Mouse (Mus musculus): ENCODE measurements around the gene Cntd1. TPM values are rescaled to one million over a fixed set of nuclear protein-coding genes. Genes with fewer than 3 reads are reported as not detected.

The Cntd1 gene
- polyA plus RNA-seq, 1 experiment, result 0.05 TPM

DNA sequence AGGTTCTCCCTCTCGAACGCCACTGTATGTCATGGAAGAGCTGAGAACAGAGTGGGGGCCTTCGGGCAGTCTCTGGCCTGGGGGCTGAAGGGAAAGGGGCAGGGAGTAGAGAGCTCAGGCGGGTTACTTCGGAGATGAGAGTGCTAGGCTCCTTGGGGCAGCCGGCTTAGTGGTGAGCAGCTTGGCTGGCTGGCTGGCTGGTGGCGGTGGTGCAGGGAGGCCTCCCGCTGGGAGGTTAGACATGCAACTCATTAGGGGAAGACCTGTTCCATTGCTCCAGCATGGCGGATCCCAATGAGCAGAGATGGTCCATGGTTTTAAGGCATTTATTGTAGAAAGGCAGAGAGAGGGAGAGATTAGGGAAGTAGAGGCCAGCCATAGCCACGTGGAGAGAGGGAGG is 55.2 kb downstream of the Cntd1 start:
- Histone ChIP-seq H3ac (ENCODE audit: control insufficient read depth, insufficient read length, low read depth) (no peak overlapping the region), H3K79me3 (ENCODE audit: low read depth) (no peaks in the 10 kb centered on the region), H3K79me2 (ENCODE audit: control insufficient read depth, insufficient read depth) (no peaks in the 10 kb centered on the region), H3K36me3 (ENCODE audit: control insufficient read depth, insufficient read depth) (no peaks in the 10 kb centered on the region), H3K27me3 (ENCODE audit: control insufficient read depth, insufficient read depth, insufficient read length) (no peaks in the 10 kb centered on the region), H3K4me3 (ENCODE audit: insufficient read depth, poor library complexity, severe bottlenecking) (no peak overlapping the region)
- TF ChIP-seq MYOG (IDR thresholded peaks at IDR 0.05; ENCODE audit: control insufficient read depth, extremely low read depth, insufficient read length) (no peak), CTCF (IDR thresholded peaks at IDR 0.05; ENCODE audit: control insufficient read depth, insufficient read depth, insufficient read length) (no peak), MAX (IDR thresholded peaks at IDR 0.05) (no peak), USF1 (IDR thresholded peaks at IDR 0.05; ENCODE audit: low read depth) (no peak), MYOD1 (IDR thresholded peaks at IDR 0.05; ENCODE audit: control insufficient read depth, insufficient read length, low read depth) (no peak), FOSL1 (IDR thresholded peaks at IDR 0.05; ENCODE audit: insufficient read depth, low read length, poor library complexity, severe bottlenecking) (no peak), CEBPB (IDR thresholded peaks at IDR 0.05; ENCODE audit: low read depth) (no peak)

DNA sequence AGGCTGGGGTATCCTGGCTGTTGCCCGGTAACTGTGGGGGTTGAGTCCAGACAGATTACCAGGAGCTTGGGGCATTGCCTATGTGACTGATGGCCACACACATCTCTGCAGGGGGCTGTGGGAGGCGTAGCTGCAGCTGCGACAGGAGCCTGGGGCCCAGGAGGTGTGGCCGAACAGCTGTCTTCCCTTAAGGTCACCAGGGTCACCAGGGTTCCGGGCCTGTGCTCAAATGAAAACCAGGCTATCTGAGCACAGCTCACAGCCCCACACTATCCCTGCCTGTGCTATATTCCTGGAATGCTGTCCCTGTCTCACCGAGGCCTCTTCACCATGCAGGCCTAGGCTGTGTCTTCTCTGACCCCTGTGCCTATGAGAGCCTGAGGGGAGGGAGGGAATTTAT is 55.7 kb downstream of the Cntd1 start:
- Histone ChIP-seq H3K4me3 (ENCODE audit: insufficient read depth, poor library complexity, severe bottlenecking) (no peak overlapping the region), H3K36me3 (ENCODE audit: control insufficient read depth, insufficient read depth) (no peaks in the 10 kb centered on the region), H3K79me3 (ENCODE audit: low read depth) (no peaks in the 10 kb centered on the region), H3ac (ENCODE audit: control insufficient read depth, insufficient read length, low read depth) (no peak overlapping the region), H3K27me3 (ENCODE audit: control insufficient read depth, insufficient read depth, insufficient read length) (no peaks in the 10 kb centered on the region), H3K79me2 (ENCODE audit: control insufficient read depth, insufficient read depth) (no peaks in the 10 kb centered on the region)
- no peak for TF ChIP-seq MYOG (IDR thresholded peaks at IDR 0.05; ENCODE audit: control insufficient read depth, extremely low read depth, insufficient read length)
- no peak for TF ChIP-seq MYOD1 (IDR thresholded peaks at IDR 0.05; ENCODE audit: control insufficient read depth, insufficient read length, low read depth)
- no peak for TF ChIP-seq CEBPB (IDR thresholded peaks at IDR 0.05; ENCODE audit: low read depth)
- no peak for TF ChIP-seq MAX (IDR thresholded peaks at IDR 0.05)
- TF ChIP-seq CTCF (IDR thresholded peaks at IDR 0.05; ENCODE audit: control insufficient read depth, insufficient read depth, insufficient read length), result no peak
- TF ChIP-seq USF1 (IDR thresholded peaks at IDR 0.05; ENCODE audit: low read depth), result no peak

DNA sequence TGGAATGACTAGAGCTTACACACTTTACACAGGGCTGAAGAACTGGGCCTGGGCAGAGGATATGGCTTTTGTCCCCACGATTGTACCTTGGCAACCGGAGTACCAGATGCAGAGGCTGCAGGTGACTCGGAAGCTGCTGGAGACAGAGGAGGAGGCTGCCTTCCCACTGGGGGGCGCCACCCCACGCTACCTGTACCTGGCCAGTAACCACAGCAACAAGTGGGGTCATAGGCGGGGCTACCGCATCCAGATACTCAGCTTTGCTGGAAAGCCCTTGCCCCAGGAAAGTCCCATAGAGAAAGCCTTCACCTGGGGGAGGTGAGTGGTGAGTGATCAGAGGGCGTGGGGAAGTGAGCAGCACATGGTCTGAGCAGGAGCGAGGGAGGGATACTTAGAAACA is 56.9 kb downstream of the Cntd1 start:
- Histone ChIP-seq H3K79me3 (ENCODE audit: low read depth) (no peaks in the 10 kb centered on the region), H3K36me3 (ENCODE audit: control insufficient read depth, insufficient read depth) (no peaks in the 10 kb centered on the region), H3K27me3 (ENCODE audit: control insufficient read depth, insufficient read depth, insufficient read length) (no peaks in the 10 kb centered on the region), H3ac (ENCODE audit: control insufficient read depth, insufficient read length, low read depth) (no peak overlapping the region), H3K79me2 (ENCODE audit: control insufficient read depth, insufficient read depth) (no peaks in the 10 kb centered on the region), H3K4me3 (ENCODE audit: insufficient read depth, poor library complexity, severe bottlenecking) (no peak overlapping the region)
- TF ChIP-seq MYOD1 (IDR thresholded peaks at IDR 0.05; ENCODE audit: control insufficient read depth, insufficient read length, low read depth) (no peak), USF1 (IDR thresholded peaks at IDR 0.05; ENCODE audit: low read depth) (no peak), FOSL1 (IDR thresholded peaks at IDR 0.05; ENCODE audit: insufficient read depth, low read length, poor library complexity, severe bottlenecking) (no peak), MYOG (IDR thresholded peaks at IDR 0.05; ENCODE audit: control insufficient read depth, extremely low read depth, insufficient read length) (no peak), CEBPB (IDR thresholded peaks at IDR 0.05; ENCODE audit: low read depth) (no peak), MAX (IDR thresholded peaks at IDR 0.05) (no peak), CTCF (IDR thresholded peaks at IDR 0.05; ENCODE audit: control insufficient read depth, insufficient read depth, insufficient read length) (no peak)

DNA sequence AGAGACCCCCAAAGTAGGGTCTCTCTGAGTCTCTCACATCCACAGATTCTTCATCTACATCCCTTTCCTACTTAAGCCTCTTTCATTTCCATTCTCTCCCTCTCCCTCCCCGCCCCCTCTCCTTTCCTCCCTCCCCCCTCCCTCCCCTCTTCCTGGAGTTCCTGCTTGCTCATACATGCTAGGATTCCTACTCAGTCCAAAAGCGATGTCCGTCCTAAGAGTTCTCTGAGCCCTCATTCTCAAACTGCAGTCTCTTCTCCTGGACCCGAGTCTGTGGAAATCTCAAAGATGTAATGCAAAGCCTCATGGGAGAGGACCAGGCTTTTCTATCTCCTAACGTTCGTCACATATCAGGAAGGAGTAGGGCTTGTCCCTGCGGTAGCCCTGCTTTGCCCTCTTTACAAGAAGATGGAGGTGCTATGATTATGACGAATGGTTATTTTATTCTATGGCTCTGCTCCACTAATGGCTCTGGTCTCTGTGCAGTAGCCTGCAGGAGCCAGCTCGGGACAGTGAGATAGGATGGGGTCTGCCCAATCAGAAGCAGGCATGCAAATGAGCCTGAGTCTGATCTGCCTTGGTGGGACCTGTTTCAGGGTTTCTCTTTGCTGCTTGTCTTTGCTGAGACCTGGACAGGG is 59.4 kb downstream of the Cntd1 start:
- Histone ChIP-seq H3K27me3 (ENCODE audit: control insufficient read depth, insufficient read depth, insufficient read length) (peaks cover 4% of the 10 kb centered on the region), H3ac (ENCODE audit: control insufficient read depth, insufficient read length, low read depth) (peak overlapping the region; percentile 18), H3K4me3 (ENCODE audit: insufficient read depth, poor library complexity, severe bottlenecking) (no peak overlapping the region), H3K36me3 (ENCODE audit: control insufficient read depth, insufficient read depth) (no peaks in the 10 kb centered on the region), H3K79me2 (ENCODE audit: control insufficient read depth, insufficient read depth) (no peaks in the 10 kb centered on the region), H3K79me3 (ENCODE audit: low read depth) (no peaks in the 10 kb centered on the region)
- TF ChIP-seq MYOG (IDR thresholded peaks at IDR 0.05; ENCODE audit: control insufficient read depth, extremely low read depth, insufficient read length) (no peak), CEBPB (IDR thresholded peaks at IDR 0.05; ENCODE audit: low read depth) (no peak), CTCF (IDR thresholded peaks at IDR 0.05; ENCODE audit: control insufficient read depth, insufficient read depth, insufficient read length) (no peak), USF1 (IDR thresholded peaks at IDR 0.05; ENCODE audit: low read depth) (no peak), MYOD1 (IDR thresholded peaks at IDR 0.05; ENCODE audit: control insufficient read depth, insufficient read length, low read depth) (no peak), MAX (IDR thresholded peaks at IDR 0.05) (no peak), FOSL1 (IDR thresholded peaks at IDR 0.05; ENCODE audit: insufficient read depth, low read length, poor library complexity, severe bottlenecking) (no peak)

Other genes with a start within 250 kb of the Cntd1 start
- 7.3 TPM for gene Naglu, start 209.0 kb upstream of the Cntd1 start, polyA plus RNA-seq (2012; fragmentation: generic; extraction: Trizol)
- gene Hsd17b1, start 200.6 kb upstream of the Cntd1 start, polyA plus RNA-seq (2012; fragmentation: generic; extraction: Trizol), result not detected
- gene Coasy, start 196.4 kb upstream of the Cntd1 start, polyA plus RNA-seq (2012; fragmentation: generic; extraction: Trizol), result 31.0 TPM
- gene Mlx, start 191.7 kb upstream of the Cntd1 start, polyA plus RNA-seq (2012; fragmentation: generic; extraction: Trizol), result 39.7 TPM
- 24.0 TPM for gene Psmc3ip, start 183.6 kb upstream of the Cntd1 start, polyA plus RNA-seq (2012; fragmentation: generic; extraction: Trizol)
- gene Retreg3, start 159.1 kb upstream of the Cntd1 start, polyA plus RNA-seq (2012; fragmentation: generic; extraction: Trizol), result 25.7 TPM
- gene Tubg1, start 159.1 kb upstream of the Cntd1 start, polyA plus RNA-seq (2012; fragmentation: generic; extraction: Trizol), result 115 TPM
- 0.13 TPM for gene Tubg2, start 123.1 kb upstream of the Cntd1 start, polyA plus RNA-seq (2012; fragmentation: generic; extraction: Trizol)
- 0.28 TPM for gene Cntnap1, start 108.5 kb upstream of the Cntd1 start, polyA plus RNA-seq (2012; fragmentation: generic; extraction: Trizol)
- gene Plekhh3, start 107.7 kb upstream of the Cntd1 start, polyA plus RNA-seq (2012; fragmentation: generic; extraction: Trizol), result 18.3 TPM
- 0.18 TPM for gene Ccr10, start 103.6 kb upstream of the Cntd1 start, polyA plus RNA-seq (2012; fragmentation: generic; extraction: Trizol)
- 4.5 TPM for gene Ezh1, start 52.5 kb upstream of the Cntd1 start, polyA plus RNA-seq (2012; fragmentation: generic; extraction: Trizol)
- gene Ramp2, start 33.0 kb upstream of the Cntd1 start, polyA plus RNA-seq (2012; fragmentation: generic; extraction: Trizol), result 0.66 TPM
- gene Vps25, start 25.3 kb upstream of the Cntd1 start, polyA plus RNA-seq (2012; fragmentation: generic; extraction: Trizol), result 116 TPM
- gene Wnk4, start 18.4 kb upstream of the Cntd1 start, polyA plus RNA-seq (2012; fragmentation: generic; extraction: Trizol), result 0.49 TPM
- gene Coa3, start 102 bp downstream of the Cntd1 start, polyA plus RNA-seq (2012; fragmentation: generic; extraction: Trizol), result 85.2 TPM
- gene Becn1, start 23.3 kb downstream of the Cntd1 start, polyA plus RNA-seq (2012; fragmentation: generic; extraction: Trizol), result 103 TPM
- 89.9 TPM for gene Psme3, start 37.2 kb downstream of the Cntd1 start, polyA plus RNA-seq (2012; fragmentation: generic; extraction: Trizol)
- 1.2 TPM for gene Aoc2, start 46.1 kb downstream of the Cntd1 start, polyA plus RNA-seq (2012; fragmentation: generic; extraction: Trizol)
- gene Aoc3, start 51.6 kb downstream of the Cntd1 start, polyA plus RNA-seq (2012; fragmentation: generic; extraction: Trizol), result 0.07 TPM
- not detected for gene G6pc, start 88.5 kb downstream of the Cntd1 start, polyA plus RNA-seq (2012; fragmentation: generic; extraction: Trizol)
- gene Aarsd1, start 138.6 kb downstream of the Cntd1 start, polyA plus RNA-seq (2012; fragmentation: generic; extraction: Trizol), result 50.6 TPM
- gene Gm27029, start 145.8 kb downstream of the Cntd1 start, polyA plus RNA-seq (2012; fragmentation: generic; extraction: Trizol), result 5.2 TPM
- gene Rundc1, start 146.1 kb downstream of the Cntd1 start, polyA plus RNA-seq (2012; fragmentation: generic; extraction: Trizol), result 10.4 TPM
- 19.2 TPM for gene Ptges3l, start 146.3 kb downstream of the Cntd1 start, polyA plus RNA-seq (2012; fragmentation: generic; extraction: Trizol)
- 2,812 TPM for gene Rpl27, start 163.3 kb downstream of the Cntd1 start, polyA plus RNA-seq (2012; fragmentation: generic; extraction: Trizol)
- gene Ifi35, start 169.4 kb downstream of the Cntd1 start, polyA plus RNA-seq (2012; fragmentation: generic; extraction: Trizol), result 23.4 TPM
- gene Rnd2, start 186.0 kb downstream of the Cntd1 start, polyA plus RNA-seq (2012; fragmentation: generic; extraction: Trizol), result 19.2 TPM
- gene Vat1, start 187.2 kb downstream of the Cntd1 start, polyA plus RNA-seq (2012; fragmentation: generic; extraction: Trizol), result 306 TPM

Data from C2C12 (cell line).